Mouse (Mus musculus) forebrain, embryonic 14.5 days (tissue): ENCODE data around the gene Irgq. TPM values are rescaled to one million over a fixed set of nuclear protein-coding genes. Genes with fewer than 3 reads are reported as not detected.
A peak's percentile ranks its signal among the peaks of the same experiment; 100 is the strongest.

ENCODE experiments used
- ATAC-seq: fragments of 200-750 bp; cut with Nextera tagmentation; 2 replicates; pipeline ENCODE4 v1.8.0; 2017; ENCODE audit warnings: mild to moderate bottlenecking, moderate library complexity
- DNase-seq: peaks from one replicate; pipeline ENCODE4 v3.0.0-alpha.2; 2015; ENCODE audit warnings: low spot score
- H3K27ac ChIP-seq: fragments of 300-500 bp; sonication (generic); 2 replicates; pipeline ENCODE4 v1.5.1; 2014; ENCODE audit warnings: low read depth, mild to moderate bottlenecking, control low read depth, low read length, moderate library complexity
- H3K27me3 ChIP-seq: fragments of 300-500 bp; sonication (generic); replicated peaks from 2 replicates; pipeline ENCODE4 v1.6.1; 2014; ENCODE audit warnings: low read length, control low read depth, mixed read lengths; ENCODE audit not compliant: control insufficient read depth, insufficient read depth
- H3K36me3 ChIP-seq: fragments of 300-500 bp; sonication (generic); 2 replicates; pipeline ENCODE4 v1.6.1; 2014; ENCODE audit warnings: low read length, control low read depth; ENCODE audit not compliant: control insufficient read depth, insufficient read depth
- H3K4me1 ChIP-seq: fragments of 300-500 bp; sonication (generic); 2 replicates; pipeline ENCODE4 v1.6.1; 2014; ENCODE audit warnings: antibody characterized with exemption, low read length, control low read depth; ENCODE audit not compliant: control insufficient read depth, insufficient read depth
- H3K4me2 ChIP-seq: fragments of 300-500 bp; sonication (generic); 2 replicates; pipeline ENCODE4 v1.6.1; 2014; ENCODE audit warnings: mild to moderate bottlenecking, control low read depth, low read length
- H3K4me3 ChIP-seq: fragments of 300-500 bp; sonication (generic); 2 replicates; pipeline ENCODE4 v1.5.1; 2014; ENCODE audit warnings: low read depth, low read length, control low read depth
- H3K9ac ChIP-seq: fragments of 300-500 bp; sonication (generic); 2 replicates; pipeline ENCODE4 v1.6.1; 2014; ENCODE audit warnings: mild to moderate bottlenecking, low read length, control low read depth, moderate library complexity
- H3K9me3 ChIP-seq: fragments of 300-500 bp; sonication (generic); replicated peaks from 2 replicates; pipeline ENCODE4 v1.6.1; 2016; ENCODE audit warnings: low read length, control low read depth, mixed read lengths; ENCODE audit not compliant: control insufficient read depth
- WGBS: fragments of 180-500 bp; shearing (Covaris S2); extraction: QIAGEN DNeasy Blood & Tissue Kit; methylation state at CpG from one replicate; pipeline ENCODE4 v1.1.7; 2014; 5-methylcytosine and 5-hydroxymethylcytosine counted together
- polyA plus RNA-seq: library from polyadenylated mRNA; unstranded; fragments of >200 nt; fragmentation: Nextera tagmentation; extraction: Ambion mirVana; gene quantifications from 2 replicates; pipeline ENCODE4 v1.2.1, GENCODE M21; 2014

Gene Irgq
- polyA plus RNA-seq, 1 experiment from 2014 or later, result 19.5 TPM

- H3K27me3 ChIP-seq, result no peaks in the 10 kb centered on the region
- peak overlapping the region; percentile 81 for H3K4me3 ChIP-seq
- H3K27ac ChIP-seq, result no peak overlapping the region
- ATAC-seq (no peak; the same call in 1 of the 2 replicates), DNase-seq (no peak)
- H3K4me2 ChIP-seq, result peak overlapping the region; percentile 56
- H3K36me3 ChIP-seq, result peaks cover 16% of the 10 kb centered on the region
- peaks cover 8% of the 10 kb centered on the region for H3K4me1 ChIP-seq
- 23% methylated on average over 13 of the region's 13 CpGs for WGBS
- peak overlapping the region; percentile 79 for H3K9ac ChIP-seq
- no peaks in the 10 kb centered on the region for H3K9me3 ChIP-seq
Measured at GRCm38 (mm10) chr7:24547534-24548036, 17.1 kb downstream of the Irgq start.

GRCm38 (mm10) chr7:24551985-24552759 lies 21.7 kb downstream of the Irgq start:
- Histone ChIP-seq H3K36me3 (peaks cover 33% of the 10 kb centered on the region), H3K4me1 (peaks cover 4% of the 10 kb centered on the region), H3K9ac (no peak overlapping the region), H3K9me3 (no peaks in the 10 kb centered on the region), H3K27me3 (no peaks in the 10 kb centered on the region), H3K27ac (no peak overlapping the region), H3K4me2 (no peak overlapping the region), H3K4me3 (no peak overlapping the region)
- DNase-seq, result no peak
- ATAC-seq, result no peak
- 96% methylated on average over 12 of the region's 12 CpGs for WGBS

GRCm38 (mm10) chr7:24555786-24556185 lies 25.3 kb downstream of the Irgq start:
- peaks cover 44% of the 10 kb centered on the region for H3K36me3 ChIP-seq
- no peaks in the 10 kb centered on the region for H3K4me1 ChIP-seq
- ATAC-seq (no peak), DNase-seq (no peak)
- no peak overlapping the region for H3K9ac ChIP-seq
- H3K4me2 ChIP-seq, result no peak overlapping the region
- H3K27me3 ChIP-seq, result no peaks in the 10 kb centered on the region
- WGBS, result 92% methylated on average over 10 of the region's 10 CpGs
- no peaks in the 10 kb centered on the region for H3K9me3 ChIP-seq
- no peak overlapping the region for H3K4me3 ChIP-seq
- no peak overlapping the region for H3K27ac ChIP-seq

DNA sequence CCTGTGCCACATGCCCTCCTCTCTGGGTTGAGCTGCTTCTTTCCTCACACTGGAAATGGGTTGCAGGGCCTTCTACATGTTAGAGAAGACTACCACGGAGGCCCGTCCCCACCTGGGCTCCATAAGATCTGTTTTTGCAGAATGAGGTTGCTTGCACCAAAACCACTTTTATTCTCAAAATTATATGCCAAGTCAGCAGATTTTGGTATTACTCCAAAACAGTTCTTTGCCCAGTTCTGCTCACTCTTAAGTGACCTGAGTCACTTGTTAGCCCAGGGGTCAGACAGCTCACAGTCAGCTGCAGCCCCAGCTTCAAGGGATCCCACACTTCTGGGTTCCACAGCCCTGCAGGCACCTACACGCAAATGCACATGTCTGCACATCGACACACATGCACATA lies 31.0 kb downstream of the Irgq start:
- H3K9ac ChIP-seq, result no peak overlapping the region
- ATAC-seq (no peak), DNase-seq (no peak)
- no peak overlapping the region for H3K4me3 ChIP-seq
- H3K36me3 ChIP-seq, result peaks cover 49% of the 10 kb centered on the region
- no peaks in the 10 kb centered on the region for H3K4me1 ChIP-seq
- no peak overlapping the region for H3K27ac ChIP-seq
- H3K9me3 ChIP-seq, result no peaks in the 10 kb centered on the region
- no peak overlapping the region for H3K4me2 ChIP-seq
- 95% methylated on average over 4 of the region's 4 CpGs for WGBS
- H3K27me3 ChIP-seq, result no peaks in the 10 kb centered on the region

- no peak for ATAC-seq
- Histone ChIP-seq H3K27ac (no peak overlapping the region), H3K9ac (no peak overlapping the region), H3K9me3 (no peaks in the 10 kb centered on the region), H3K4me3 (no peak overlapping the region), H3K27me3 (no peaks in the 10 kb centered on the region), H3K36me3 (peaks cover 63% of the 10 kb centered on the region), H3K4me2 (no peak overlapping the region), H3K4me1 (no peaks in the 10 kb centered on the region)
- no peak for DNase-seq
- 90% methylated on average over 8 of the region's 8 CpGs for WGBS
Measured at GRCm38 (mm10) chr7:24563191-24563836, 32.8 kb downstream of the Irgq start.

- no peak for DNase-seq
- peaks cover 68% of the 10 kb centered on the region for H3K36me3 ChIP-seq
- no peak overlapping the region for H3K9ac ChIP-seq
- no peaks in the 10 kb centered on the region for H3K9me3 ChIP-seq
- ATAC-seq, result no peak
- H3K4me2 ChIP-seq, result no peak overlapping the region
- no peak overlapping the region for H3K4me3 ChIP-seq
- H3K4me1 ChIP-seq, result no peaks in the 10 kb centered on the region
- WGBS, result 88% methylated on average over 4 of the region's 4 CpGs
- no peak overlapping the region for H3K27ac ChIP-seq
- H3K27me3 ChIP-seq, result no peaks in the 10 kb centered on the region
Measured at GRCm38 (mm10) chr7:24563837-24564206, 33.3 kb downstream of the Irgq start.

- peaks cover 63% of the 10 kb centered on the region for H3K36me3 ChIP-seq
- H3K9ac ChIP-seq, result no peak overlapping the region
- DNase-seq (peak; percentile 53), ATAC-seq (peak; percentile 46; the same call in 1 of the 2 replicates)
- 61% methylated on average over 6 of the region's 6 CpGs for WGBS
- H3K4me3 ChIP-seq, result no peak overlapping the region
- H3K27ac ChIP-seq, result no peak overlapping the region
- no peaks in the 10 kb centered on the region for H3K4me1 ChIP-seq
- H3K9me3 ChIP-seq, result no peaks in the 10 kb centered on the region
- H3K27me3 ChIP-seq, result no peaks in the 10 kb centered on the region
- no peak overlapping the region for H3K4me2 ChIP-seq
Measured at GRCm38 (mm10) chr7:24564607-24565265, 34.2 kb downstream of the Irgq start.

- 98% methylated on average over 11 of the region's 11 CpGs for WGBS
- peaks cover 61% of the 10 kb centered on the region for H3K36me3 ChIP-seq
- no peak for ATAC-seq
Measured at GRCm38 (mm10) chr7:24565627-24566026, 35.1 kb downstream of the Irgq start.

More at GRCm38 (mm10) chr7:24565627-24566026, 35.1 kb downstream of the Irgq start:
- H3K9ac ChIP-seq, result no peak overlapping the region
- H3K4me1 ChIP-seq, result no peaks in the 10 kb centered on the region
- DNase-seq, result no peak
- H3K4me3 ChIP-seq, result no peak overlapping the region
- H3K9me3 ChIP-seq, result no peaks in the 10 kb centered on the region
- no peak overlapping the region for H3K27ac ChIP-seq
- no peaks in the 10 kb centered on the region for H3K27me3 ChIP-seq
- no peak overlapping the region for H3K4me2 ChIP-seq
